Mouse (Mus musculus) thymus, adult 2 months (tissue): Measurements from ENCODE around the gene Adgrl3.

Source experiments
- CTCF ChIP-seq: fragments of 200-500 bp; IDR thresholded peaks from 2 replicates; pipeline ENCODE4 v1.5.1; 2012; ENCODE audit warnings: mild to moderate bottlenecking, control low read depth, low read length, moderate library complexity, borderline replicate concordance; ENCODE audit not compliant: control insufficient read depth, poor library complexity, insufficient read depth; ENCODE audit errors: extremely low read depth
- POLR2A ChIP-seq: fragments of 200-500 bp; IDR thresholded peaks from 2 replicates; pipeline ENCODE4 v1.6.1; 2012; ENCODE audit warnings: mild to moderate bottlenecking, low read length, control low read depth, moderate library complexity; ENCODE audit not compliant: control insufficient read depth, poor library complexity, insufficient read depth; ENCODE audit errors: extremely low read depth

DNA sequence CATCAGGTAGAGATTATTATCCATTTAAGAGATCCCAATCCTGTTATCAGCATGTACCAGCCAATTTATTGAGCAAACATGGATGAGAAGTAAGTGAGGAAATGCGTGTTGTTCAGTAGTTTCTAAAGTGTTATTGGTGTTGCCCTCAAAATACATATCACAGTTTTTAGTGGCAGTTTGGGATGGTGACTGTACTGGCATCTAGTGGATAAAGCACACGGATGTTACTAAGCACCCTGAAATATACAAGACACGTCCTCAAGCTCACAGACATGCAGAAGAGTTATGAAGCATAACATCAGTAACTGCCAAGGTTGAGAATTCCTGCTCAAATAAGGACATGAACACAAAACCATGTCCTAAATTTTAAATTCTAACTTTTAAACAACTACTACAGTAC lies 601.8 kb downstream of the Adgrl3 start:
- TF ChIP-seq POLR2A (no peak), CTCF (no peak)
